Mouse (Mus musculus) spleen, adult 12 weeks (tissue): Measurements from ENCODE around the gene Pcna.
A peak's percentile ranks its signal among the peaks of the same experiment; 100 is the strongest.
"Not testable (repeated sequence)": the region's sequence is repeated elsewhere in the genome, so short reads cannot be mapped to it uniquely, and the experiment has no call there.

Experiments
- DNase-seq: peaks from one replicate; pipeline ENCODE4 v3.0.0; 2022; ENCODE audit warnings: low spot score

Pcna gene

DNA sequence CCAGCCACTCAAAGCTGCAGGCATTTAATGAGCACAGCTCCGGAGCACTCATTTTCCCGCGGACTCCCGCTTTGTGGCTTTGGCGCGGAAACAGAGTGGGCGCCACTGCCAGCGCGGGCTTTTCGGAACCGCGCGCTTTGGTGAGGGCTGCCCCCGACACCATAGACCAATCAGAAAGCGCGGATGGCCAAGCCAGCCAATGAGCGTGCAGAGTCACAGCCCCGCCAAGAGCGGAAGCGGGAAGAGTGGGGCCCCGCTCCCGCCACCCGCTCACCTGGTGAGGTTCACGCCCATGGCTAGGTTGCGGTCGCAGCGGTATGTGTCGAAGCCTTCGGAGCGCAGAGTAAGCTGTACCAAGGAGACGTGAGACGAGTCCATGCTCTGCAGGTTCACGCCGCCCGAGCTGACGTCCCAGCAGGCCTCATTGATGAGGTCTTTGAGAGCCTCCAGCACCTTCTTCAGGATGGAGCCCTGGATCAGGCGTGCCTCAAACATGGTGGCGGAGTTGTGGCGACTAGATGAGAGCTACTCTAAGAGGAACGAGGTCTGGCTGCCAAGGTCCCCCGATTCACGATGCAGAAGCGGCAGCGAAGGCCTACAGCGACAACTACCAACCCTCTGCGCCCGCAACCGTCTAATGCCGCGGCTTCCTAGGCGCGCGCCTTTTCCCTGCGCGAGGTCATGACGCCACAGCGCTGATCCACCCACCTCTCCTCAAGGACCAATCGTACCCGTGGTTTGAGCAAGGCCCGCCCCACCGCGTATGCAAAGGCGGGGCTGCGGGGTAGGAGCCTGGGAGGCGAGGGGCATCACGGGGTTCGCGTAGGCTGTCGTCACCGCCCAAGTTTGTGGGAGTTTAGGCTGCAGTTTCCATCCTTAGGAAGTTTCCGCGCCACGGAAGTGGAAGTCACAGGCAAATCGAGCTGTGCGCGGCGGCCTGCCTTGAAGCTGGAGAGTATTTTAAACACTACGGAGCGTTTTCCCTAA is at the start of gene Pcna:
Gene Pcna, minus strand, starts transcription at position 773 of the 987 bp plus-strand sequence.
- DNase-seq = peak; percentile 96

DNA sequence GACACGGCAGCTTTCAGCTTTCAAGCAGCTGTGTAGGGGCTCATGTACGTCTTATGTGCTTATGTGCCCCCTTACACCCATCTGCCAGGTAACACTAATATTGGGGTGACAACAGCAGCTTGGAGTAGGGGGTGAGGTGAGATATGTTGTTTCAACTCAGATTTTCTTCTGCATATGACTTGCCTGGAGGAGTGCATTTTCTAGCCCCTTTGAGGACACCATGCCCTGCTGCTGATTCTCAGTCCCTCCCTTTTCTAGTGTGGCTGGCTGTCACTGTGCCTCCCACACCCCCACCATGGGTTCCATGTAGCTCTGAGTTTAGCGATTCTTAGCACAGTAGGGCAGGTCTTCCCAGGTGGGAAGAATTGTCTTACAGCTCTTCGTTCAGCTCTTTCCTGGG is 48.3 kb upstream of the Pcna start:
- DNase-seq = no peak

DNA sequence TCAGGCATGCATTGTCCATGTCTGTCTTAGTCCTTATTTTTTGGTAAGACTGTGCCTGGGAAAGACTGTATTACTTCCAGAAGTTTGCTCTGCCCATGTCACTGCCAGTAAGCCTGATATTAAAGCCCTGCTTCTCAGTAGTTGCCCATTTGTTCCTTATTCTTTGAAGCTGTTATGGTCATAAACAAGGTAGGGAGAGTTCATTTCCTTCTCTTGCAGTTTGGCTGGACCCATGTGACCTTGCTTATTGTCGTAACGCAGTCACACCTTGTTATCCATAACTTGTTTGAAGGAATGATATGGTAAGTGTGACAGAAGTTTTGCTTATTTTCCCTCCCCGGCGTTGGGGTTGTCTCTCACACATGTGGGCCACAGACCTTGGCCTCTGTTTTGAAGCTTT is 45.1 kb upstream of the Pcna start:
- no peak for DNase-seq

DNA sequence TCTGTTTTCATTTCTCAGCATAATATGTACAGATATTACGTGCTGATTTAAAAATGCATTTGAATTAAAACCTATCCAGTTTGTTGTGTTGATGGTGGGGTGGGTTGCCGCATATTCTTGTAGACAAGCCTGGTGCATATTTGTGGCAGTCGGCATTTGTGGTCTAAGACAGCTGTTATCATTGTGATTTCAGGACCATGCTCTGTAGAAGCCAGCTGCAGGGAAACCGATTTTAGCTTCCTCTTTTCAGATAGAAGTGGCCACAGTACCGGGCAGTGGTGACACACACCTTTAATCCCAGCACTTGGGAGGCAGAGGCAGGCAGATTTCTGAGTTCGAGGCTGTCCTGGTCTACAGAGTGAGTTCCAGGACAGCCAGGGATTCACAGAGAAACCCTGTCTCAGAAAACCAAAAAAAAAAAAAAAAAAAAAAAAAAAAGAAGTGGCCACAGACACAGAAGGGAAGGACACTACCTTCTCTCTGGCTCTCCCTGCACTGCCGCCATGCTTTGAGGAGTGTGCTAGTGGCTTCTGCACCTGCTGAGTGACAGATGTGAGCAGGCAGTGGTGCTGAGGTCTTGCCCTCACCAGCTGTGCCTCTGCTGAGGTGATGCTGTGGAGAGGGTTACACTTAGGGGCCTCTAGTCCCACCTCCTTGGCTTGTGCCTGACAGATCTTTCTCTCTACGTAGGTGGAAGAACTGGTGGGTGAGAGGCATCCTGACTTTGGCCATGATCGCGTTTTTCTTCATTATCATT is 40.8 kb upstream of the Pcna start:
- DNase-seq = no peak

DNA sequence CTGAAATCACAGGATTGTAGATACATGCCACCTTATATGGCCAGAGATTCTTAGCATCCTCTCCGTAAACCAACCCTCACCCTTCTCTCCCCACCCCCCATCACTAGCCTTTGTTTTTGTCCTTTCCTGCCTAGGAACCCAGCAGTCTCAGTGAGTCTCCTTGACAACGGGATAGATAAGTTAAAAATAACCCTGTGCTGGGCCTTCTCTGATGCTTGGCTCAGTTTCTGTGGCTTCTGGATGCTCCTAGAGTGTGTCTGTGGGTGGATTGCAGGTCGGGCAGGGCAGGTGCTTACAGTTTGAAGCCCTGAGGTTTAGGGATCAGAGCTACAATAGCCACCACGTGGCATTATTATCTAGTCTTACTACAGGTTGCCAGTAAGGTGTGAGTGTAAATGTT is 39.0 kb upstream of the Pcna start:
- no peak for DNase-seq

DNA sequence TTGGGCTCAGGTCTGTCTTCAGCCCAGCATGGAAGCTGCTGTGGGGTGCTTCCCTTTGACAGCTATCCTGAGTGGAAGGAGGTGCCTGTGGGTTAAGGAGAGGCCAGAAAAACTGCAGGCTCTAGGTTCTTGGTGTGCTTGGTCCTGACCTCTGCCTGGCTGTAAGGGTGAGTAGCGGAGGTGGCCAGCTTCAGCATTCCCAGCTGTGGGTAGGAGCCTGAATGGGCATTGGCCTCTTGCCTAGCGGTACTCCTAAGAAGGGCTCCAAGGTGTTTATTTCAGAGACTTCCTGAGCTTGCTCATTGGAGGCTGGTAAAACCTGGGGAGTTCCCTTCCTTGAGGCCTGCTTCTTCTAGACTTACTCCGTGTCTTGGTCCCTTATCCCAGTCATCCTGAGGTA is 38.2 kb upstream of the Pcna start:
- no peak for DNase-seq

DNA sequence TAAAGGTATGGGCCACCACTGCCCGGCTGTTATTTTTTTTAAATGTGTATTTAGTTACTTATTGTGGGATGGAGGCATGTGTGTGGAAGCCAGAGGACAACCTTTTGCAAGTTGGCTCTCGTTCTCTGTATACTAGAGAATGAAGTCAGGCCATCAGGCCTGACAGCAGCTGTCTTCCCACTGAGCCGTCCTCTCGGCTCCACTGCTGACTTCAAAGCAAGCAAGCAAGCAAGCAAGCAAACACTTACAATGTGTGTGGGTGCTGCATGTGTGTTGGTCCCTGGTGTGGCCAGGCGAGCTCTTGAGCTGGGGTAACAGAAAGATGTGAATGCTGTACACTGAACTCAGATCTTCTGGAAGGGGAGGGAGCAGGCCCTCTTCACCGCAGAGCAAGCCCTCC is 37.7 kb upstream of the Pcna start:
- no peak for DNase-seq

- DNase-seq = not testable (repeated sequence)
These were observed 36.1 kb upstream of the Pcna start for GRCm38 (mm10) chr2:132289213-132289612.

GRCm38 (mm10) chr2:132286376-132287076 is 33.4 kb upstream of the Pcna start:
- no peak for DNase-seq

- not testable (repeated sequence) for DNase-seq
These were observed 32.6 kb upstream of the Pcna start for GRCm38 (mm10) chr2:132285722-132286121.

GRCm38 (mm10) chr2:132284492-132285139 is 31.5 kb upstream of the Pcna start:
- no peak for DNase-seq

DNA sequence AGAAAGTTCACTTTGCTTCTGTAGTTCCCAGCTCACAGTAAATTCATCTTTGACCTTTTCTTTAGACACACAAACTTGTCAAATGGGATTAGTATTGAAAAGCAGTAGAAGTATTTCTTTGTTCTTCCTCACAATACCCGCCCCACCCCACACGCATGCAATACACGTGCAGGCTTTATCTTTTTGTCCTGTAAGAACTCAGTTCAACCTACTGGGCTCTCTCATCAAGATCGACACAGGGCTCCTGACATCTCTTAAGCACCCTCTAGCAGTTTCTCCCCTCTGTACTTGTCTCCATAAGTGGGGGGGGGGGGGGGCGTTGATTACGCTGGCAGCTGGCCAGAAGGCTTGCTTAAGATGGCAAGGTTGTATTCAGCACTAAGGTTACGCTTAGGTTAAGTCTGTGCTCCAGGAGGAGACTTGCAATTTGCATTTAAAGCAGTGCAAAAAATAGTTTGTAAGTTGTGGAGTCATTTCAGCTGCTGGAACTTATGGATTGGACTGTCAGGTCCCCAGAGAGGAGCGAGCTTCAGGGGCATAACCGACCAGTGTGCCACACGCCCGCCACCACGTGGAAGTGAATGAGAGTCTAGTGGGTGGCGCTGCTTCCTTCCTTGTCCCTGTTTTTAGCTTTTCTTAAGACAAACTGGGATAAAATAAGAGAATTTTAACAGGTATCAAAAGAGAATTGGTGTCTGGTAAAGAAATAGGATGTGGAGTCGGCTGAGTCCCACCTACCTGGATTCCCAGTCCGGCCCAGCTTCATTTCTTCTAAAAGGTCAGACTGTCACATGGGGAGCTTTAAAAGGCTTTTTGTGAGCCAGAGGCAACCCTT is 30.3 kb upstream of the Pcna start:
- no peak for DNase-seq

GRCm38 (mm10) chr2:132282453-132283174 is 29.5 kb upstream of the Pcna start:
- no peak for DNase-seq

DNA sequence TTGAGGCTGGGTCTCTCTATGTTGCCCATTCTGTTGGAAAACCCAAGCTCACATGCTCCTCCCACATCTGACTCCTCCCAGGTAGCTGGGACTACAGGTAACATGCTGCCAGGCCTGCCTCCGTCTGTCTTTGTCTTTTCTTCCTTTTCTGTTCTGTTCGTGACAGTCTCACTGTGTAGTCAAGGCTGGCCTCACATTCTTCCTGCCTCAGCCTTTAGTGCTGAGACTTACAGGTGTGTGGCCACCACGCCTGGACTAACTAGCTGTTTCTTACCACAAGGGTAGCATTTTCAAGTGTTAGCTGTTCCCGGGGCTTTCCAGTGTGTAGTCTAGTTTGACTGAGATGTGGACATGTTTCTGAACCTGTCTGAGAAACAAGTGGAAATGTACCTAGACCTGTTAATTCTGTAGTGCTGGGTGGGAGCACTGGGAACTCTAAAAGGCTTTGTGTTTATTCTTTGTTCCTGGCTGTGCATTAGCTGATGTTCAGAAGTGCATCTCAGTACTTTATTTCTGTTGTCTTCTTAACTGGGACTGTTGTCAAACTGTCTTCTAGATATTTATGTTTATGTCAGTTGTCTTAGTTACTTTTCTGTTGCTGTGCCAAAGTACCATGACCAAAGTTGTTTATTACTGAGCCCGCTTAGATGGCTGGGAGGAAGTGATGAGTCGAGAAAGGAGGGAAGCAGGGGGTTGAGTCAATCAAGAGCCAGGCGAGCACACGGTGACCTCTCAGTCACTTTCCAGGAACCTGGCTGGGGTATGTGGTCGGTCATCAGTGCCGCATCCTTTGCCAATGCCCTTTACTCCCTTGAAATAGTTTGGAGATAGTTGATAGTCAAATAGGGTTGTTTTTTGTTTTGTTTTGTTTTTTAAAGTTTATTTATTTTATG is 28.7 kb upstream of the Pcna start:
- no peak for DNase-seq

DNA sequence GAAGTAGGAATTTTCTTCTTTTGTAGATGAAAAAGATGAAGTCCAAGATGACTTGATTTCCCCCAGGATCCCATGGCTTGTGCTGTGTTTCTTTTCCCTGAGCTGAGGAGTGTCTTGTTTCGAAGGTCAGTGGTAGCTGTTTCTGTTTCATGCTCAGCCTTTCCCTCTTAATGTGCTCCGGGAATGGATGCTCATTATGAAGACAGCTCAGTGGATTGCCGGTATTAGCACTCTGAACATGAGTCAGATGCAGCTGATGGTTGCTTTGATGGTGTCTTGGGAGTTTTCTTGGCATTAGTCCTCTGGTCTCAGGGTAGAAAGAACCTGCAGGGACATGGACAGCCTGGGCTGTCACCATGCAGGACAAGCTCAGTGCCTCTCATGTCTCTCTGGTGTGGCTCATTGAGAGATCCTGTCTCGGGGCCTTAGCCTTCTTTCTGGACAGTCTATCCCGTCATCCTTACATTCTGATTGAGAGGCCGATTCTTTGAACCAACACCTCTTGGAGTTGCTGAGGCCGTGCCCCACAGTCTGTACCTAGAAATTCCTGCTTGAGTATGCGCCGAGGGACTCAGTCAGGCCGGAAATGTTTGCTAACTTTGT is 27.5 kb upstream of the Pcna start:
- DNase-seq = no peak

DNA sequence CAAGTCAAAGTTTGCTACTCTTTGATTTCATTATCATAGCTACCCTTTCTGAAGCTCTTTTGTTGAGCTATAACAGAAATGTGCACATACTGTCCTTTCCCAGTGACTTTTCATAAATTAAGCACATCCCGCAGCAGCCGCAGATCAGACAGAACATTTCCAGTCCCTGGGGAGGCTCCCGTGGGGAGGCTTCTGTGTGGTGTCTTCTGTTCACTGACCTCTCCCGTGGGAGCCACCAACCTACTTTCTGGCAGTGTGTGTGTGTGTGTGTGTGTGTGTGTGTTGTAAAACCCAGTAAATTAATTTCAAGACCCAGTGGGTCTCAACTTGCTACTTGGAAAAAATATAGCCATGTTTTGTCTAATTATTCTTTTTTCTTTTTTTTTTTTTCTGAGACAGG is 26.9 kb upstream of the Pcna start:
- no peak for DNase-seq

- DNase-seq = no peak
These were observed 26.3 kb upstream of the Pcna start for GRCm38 (mm10) chr2:132279336-132279882.

DNA sequence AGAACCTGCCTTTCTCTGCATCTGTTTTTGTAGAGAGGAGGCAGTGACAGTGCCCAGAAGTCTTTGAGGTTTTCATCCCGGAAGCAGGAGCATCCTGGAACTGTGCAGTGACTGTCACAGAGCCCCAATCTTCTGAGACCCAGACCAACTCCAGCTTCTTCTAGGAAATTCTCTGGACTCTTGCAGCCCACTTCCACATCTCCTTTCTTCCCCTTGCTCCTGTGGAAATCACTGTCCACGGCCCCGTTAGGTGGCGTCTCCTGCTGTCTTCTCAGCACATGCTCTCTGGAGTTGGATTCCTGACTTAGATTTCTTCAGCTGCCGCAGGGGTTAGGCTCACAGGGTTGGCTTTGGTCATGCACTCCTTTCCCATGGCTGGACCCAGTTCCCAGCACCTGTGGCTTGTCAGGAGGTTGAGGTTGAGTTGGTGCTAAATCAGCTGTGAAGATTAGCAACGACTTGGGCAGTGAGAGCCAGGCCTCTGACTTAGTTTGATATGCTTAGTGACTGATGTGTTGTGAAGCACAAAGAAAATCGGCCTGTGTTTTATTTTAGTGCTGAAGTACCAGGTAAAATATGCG is 25.2 kb upstream of the Pcna start:
- DNase-seq = no peak
